Mouse (Mus musculus) lung, adult 2 months (tissue): Measurements from ENCODE around the gene Mlycd.

ENCODE experiments used
- CTCF ChIP-seq: fragments of 200-500 bp; IDR thresholded peaks from 2 replicates; pipeline ENCODE4 v1.5.1; 2011; ENCODE audit warnings: mild to moderate bottlenecking, low read length, control low read depth; ENCODE audit not compliant: insufficient read depth
- POLR2A ChIP-seq: fragments of 200-500 bp; IDR thresholded peaks from 2 replicates; pipeline ENCODE4 v1.6.1; 2011; ENCODE audit warnings: low read depth, mild to moderate bottlenecking, control low read depth, low read length, borderline replicate concordance; ENCODE audit errors: extremely low read depth

DNA sequence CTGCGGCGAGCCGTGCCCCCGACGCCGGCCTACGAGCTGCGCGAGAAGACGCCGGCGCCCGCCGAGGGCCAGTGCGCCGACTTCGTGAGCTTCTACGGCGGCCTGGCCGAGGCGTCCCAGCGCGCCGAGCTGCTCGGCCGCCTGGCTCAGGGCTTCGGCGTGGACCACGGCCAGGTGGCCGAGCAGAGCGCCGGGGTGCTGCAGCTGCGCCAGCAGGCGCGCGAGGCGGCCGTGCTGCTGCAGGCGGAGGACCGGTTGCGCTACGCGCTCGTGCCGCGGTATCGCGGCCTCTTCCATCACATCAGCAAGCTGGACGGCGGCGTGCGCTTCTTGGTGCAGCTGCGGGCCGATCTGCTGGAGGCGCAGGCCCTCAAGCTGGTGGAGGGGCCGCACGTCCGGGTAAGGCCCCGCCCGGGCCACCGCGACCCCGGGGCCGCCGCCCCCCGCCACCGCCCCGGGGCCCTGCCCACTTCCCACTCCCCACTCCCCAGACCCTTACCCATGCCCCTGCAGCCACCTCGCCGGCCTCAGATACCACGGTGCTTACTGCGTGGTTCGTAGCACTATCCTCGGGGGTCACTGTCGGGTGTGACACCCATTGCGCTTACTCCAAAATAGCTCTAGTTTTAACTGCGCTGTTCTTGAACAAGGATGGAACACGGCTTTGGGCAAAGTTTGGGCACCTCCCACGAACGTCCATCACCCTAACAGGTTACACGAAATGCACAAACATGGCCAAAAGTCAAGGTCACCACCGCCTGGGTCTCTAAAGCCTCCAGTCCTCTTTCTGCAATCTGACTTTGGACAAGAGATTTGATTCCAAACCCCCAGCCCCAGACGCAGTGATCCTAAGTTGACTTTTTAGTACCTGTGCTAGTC is 633 bp downstream of the Mlycd start:
- no peak for TF ChIP-seq POLR2A
- TF ChIP-seq CTCF = no peak
